Mouse (Mus musculus) neural tube, embryonic 15.5 days (tissue): ENCODE results near the gene 1110059E24Rik. TPM values are rescaled to one million over a fixed set of nuclear protein-coding genes. Genes with fewer than 3 reads are reported as not detected.

Experiments
- ATAC-seq: fragments of 200-750 bp; cut with Nextera tagmentation; 2 replicates; pipeline ENCODE4 v1.8.0; 2017; ENCODE audit warnings: mild to moderate bottlenecking, moderate TSS enrichment, moderate library complexity; ENCODE audit not compliant: low FRiP score
- H3K27ac ChIP-seq: fragments of 300-500 bp; sonication (generic); replicated peaks from 2 replicates; pipeline ENCODE4 v1.5.1; 2015; ENCODE audit warnings: mild to moderate bottlenecking, inconsistent platforms
- H3K27me3 ChIP-seq: fragments of 300-500 bp; sonication (generic); replicated peaks from 2 replicates; pipeline ENCODE4 v1.6.1; 2015; ENCODE audit warnings: inconsistent platforms
- H3K36me3 ChIP-seq: fragments of 300-500 bp; sonication (generic); 2 replicates; pipeline ENCODE4 v1.6.1; 2015; ENCODE audit warnings: inconsistent platforms
- H3K4me1 ChIP-seq: fragments of 300-500 bp; sonication (generic); 2 replicates; pipeline ENCODE4 v1.6.1; 2015; ENCODE audit warnings: inconsistent platforms
- H3K4me2 ChIP-seq: fragments of 300-500 bp; sonication (generic); 2 replicates; pipeline ENCODE4 v1.6.1; 2015; ENCODE audit warnings: inconsistent platforms, mild to moderate bottlenecking, moderate library complexity
- H3K4me3 ChIP-seq: fragments of 300-500 bp; sonication (generic); replicated peaks from 2 replicates; pipeline ENCODE4 v1.5.1; 2015; ENCODE audit warnings: mild to moderate bottlenecking, inconsistent platforms
- H3K9ac ChIP-seq: fragments of 300-500 bp; sonication (generic); replicated peaks from 2 replicates; pipeline ENCODE4 v1.6.1; 2015; ENCODE audit warnings: mild to moderate bottlenecking, inconsistent platforms
- H3K9me3 ChIP-seq: fragments of 300-500 bp; sonication (generic); replicated peaks from 2 replicates; pipeline ENCODE4 v1.6.1; 2016; ENCODE audit warnings: inconsistent platforms
- WGBS: fragments of 180-500 bp; shearing (Covaris S2); methylation state at CpG from one replicate; pipeline ENCODE4 v1.1.7; 2015; ENCODE audit warnings: mixed read lengths; 5-methylcytosine and 5-hydroxymethylcytosine counted together
- polyA plus RNA-seq: library from polyadenylated mRNA; unstranded; fragments of >200 nt; fragmentation: Nextera tagmentation; extraction: Ambion mirVana; gene quantifications from 2 replicates; pipeline ENCODE4 v1.2.1, GENCODE M21; 2015

The 1110059E24Rik gene
- polyA plus RNA-seq: 54.6 and 58.3 TPM in 2 replicates

GRCm38 (mm10) chr19:21652285-21653171 is at the start of gene 1110059E24Rik:
Gene 1110059E24Rik (minus strand): TSS chr19:21652976.
- Histone ChIP-seq H3K27me3 (no peaks in the 10 kb centered on the region), H3K4me1 (peaks cover 35% of the 10 kb centered on the region), H3K9ac (peak within 1 kb of the TSS; percentile 89), H3K4me2 (peak within 1 kb of the TSS; percentile 78), H3K9me3 (no peaks in the 10 kb centered on the region), H3K36me3 (no peaks in the 10 kb centered on the region), H3K27ac (peak within 1 kb of the TSS; percentile 97), H3K4me3 (peak within 1 kb of the TSS; percentile 94)
- WGBS: 6% methylated on average over 52 of the region's 52 CpGs
- ATAC-seq: peak; percentile 98

- Histone ChIP-seq H3K27ac (no peak overlapping the region), H3K36me3 (peaks cover 22% of the 10 kb centered on the region), H3K4me2 (no peak overlapping the region), H3K9me3 (no peaks in the 10 kb centered on the region), H3K27me3 (no peaks in the 10 kb centered on the region), H3K4me1 (peaks cover 3% of the 10 kb centered on the region; the same call in 1 of the 2 replicates), H3K9ac (no peak overlapping the region), H3K4me3 (no peak overlapping the region)
- WGBS: 96% methylated on average over 10 of the region's 10 CpGs
- no peak for ATAC-seq
Measured at GRCm38 (mm10) chr19:21680986-21681385, 28.2 kb upstream of the 1110059E24Rik start.

GRCm38 (mm10) chr19:21680091-21680490 is 27.3 kb upstream of the 1110059E24Rik start:
- peaks cover 18% of the 10 kb centered on the region for H3K36me3 ChIP-seq
- no peak overlapping the region for H3K4me3 ChIP-seq
- H3K27ac ChIP-seq: no peak overlapping the region
- no peak overlapping the region for H3K4me2 ChIP-seq
- no peak overlapping the region for H3K9ac ChIP-seq
- 94% methylated on average over 3 of the region's 3 CpGs for WGBS
- H3K4me1 ChIP-seq: peaks cover 3% of the 10 kb centered on the region; the same call in 1 of the 2 replicates
- H3K27me3 ChIP-seq: no peaks in the 10 kb centered on the region
- no peak for ATAC-seq
- no peaks in the 10 kb centered on the region for H3K9me3 ChIP-seq

GRCm38 (mm10) chr19:21674354-21675096 is 21.7 kb upstream of the 1110059E24Rik start:
- H3K4me3 ChIP-seq: no peak overlapping the region
- no peaks in the 10 kb centered on the region for H3K4me1 ChIP-seq
- no peak overlapping the region for H3K4me2 ChIP-seq
- H3K9ac ChIP-seq: no peak overlapping the region
- ATAC-seq: no peak
- WGBS: 97% methylated on average over 17 of the region's 17 CpGs
- H3K36me3 ChIP-seq: no peaks in the 10 kb centered on the region
- H3K27me3 ChIP-seq: no peaks in the 10 kb centered on the region
- H3K27ac ChIP-seq: no peak overlapping the region
- no peaks in the 10 kb centered on the region for H3K9me3 ChIP-seq

GRCm38 (mm10) chr19:21669650-21670049 is 16.9 kb upstream of the 1110059E24Rik start:
- Histone ChIP-seq H3K27ac (no peak overlapping the region), H3K4me3 (no peak overlapping the region), H3K4me1 (no peaks in the 10 kb centered on the region), H3K27me3 (no peaks in the 10 kb centered on the region), H3K9ac (no peak overlapping the region), H3K9me3 (no peaks in the 10 kb centered on the region), H3K36me3 (no peaks in the 10 kb centered on the region), H3K4me2 (no peak overlapping the region)
- ATAC-seq: no peak
- 85% methylated on average over 4 of the region's 4 CpGs for WGBS

- Histone ChIP-seq H3K9ac (no peak overlapping the region), H3K4me3 (no peak overlapping the region), H3K27ac (no peak overlapping the region), H3K27me3 (no peaks in the 10 kb centered on the region), H3K36me3 (no peaks in the 10 kb centered on the region), H3K4me2 (no peak overlapping the region), H3K9me3 (no peaks in the 10 kb centered on the region), H3K4me1 (no peaks in the 10 kb centered on the region)
- no peak for ATAC-seq
- WGBS: 91% methylated on average over 4 of the region's 4 CpGs
Measured at GRCm38 (mm10) chr19:21663756-21664456, 11.1 kb upstream of the 1110059E24Rik start.

GRCm38 (mm10) chr19:21660734-21661133 is 8.0 kb upstream of the 1110059E24Rik start:
- Histone ChIP-seq H3K36me3 (no peaks in the 10 kb centered on the region), H3K9me3 (no peaks in the 10 kb centered on the region), H3K27me3 (no peaks in the 10 kb centered on the region), H3K4me3 (no peak overlapping the region), H3K4me2 (no peak overlapping the region), H3K27ac (no peak overlapping the region), H3K9ac (no peak overlapping the region), H3K4me1 (peaks cover 3% of the 10 kb centered on the region)
- no peak for ATAC-seq
- WGBS: 67% methylated on average over 1 of the region's 1 CpGs

- H3K9ac ChIP-seq: peak overlapping the region; percentile 46
- peak overlapping the region; percentile 78 for H3K4me2 ChIP-seq
- no peak for ATAC-seq
- H3K9me3 ChIP-seq: no peaks in the 10 kb centered on the region
- H3K27ac ChIP-seq: no peak overlapping the region
- 41% methylated on average over 7 of the region's 7 CpGs for WGBS
- H3K4me1 ChIP-seq: peaks cover 35% of the 10 kb centered on the region
- no peaks in the 10 kb centered on the region for H3K36me3 ChIP-seq
- peak overlapping the region; percentile 94 for H3K4me3 ChIP-seq
- no peaks in the 10 kb centered on the region for H3K27me3 ChIP-seq
Measured at GRCm38 (mm10) chr19:21654788-21655187, 2.0 kb upstream of the 1110059E24Rik start.

- H3K4me1 ChIP-seq: peaks cover 35% of the 10 kb centered on the region
- no peaks in the 10 kb centered on the region for H3K9me3 ChIP-seq
- H3K27ac ChIP-seq: peak within 1 kb of the TSS; percentile 97
- H3K4me2 ChIP-seq: peak within 1 kb of the TSS; percentile 78
- under 1% methylated on average over 78 of the region's 105 CpGs for WGBS
- H3K36me3 ChIP-seq: no peaks in the 10 kb centered on the region
- H3K27me3 ChIP-seq: no peaks in the 10 kb centered on the region
- H3K9ac ChIP-seq: peak within 1 kb of the TSS; percentile 89
- H3K4me3 ChIP-seq: peak within 1 kb of the TSS; percentile 94
- peak; percentile 61 for ATAC-seq
Measured at GRCm38 (mm10) chr19:21653172-21653981, 601 bp upstream of the 1110059E24Rik start, which contains the start of gene Abhd17b. Gene Abhd17b (plus strand): TSS chr19:21653185.

- ATAC-seq: no peak
- Histone ChIP-seq H3K27me3 (no peaks in the 10 kb centered on the region), H3K27ac (peak overlapping the region; percentile 97), H3K36me3 (no peaks in the 10 kb centered on the region), H3K4me2 (peak overlapping the region; percentile 78), H3K4me1 (peaks cover 35% of the 10 kb centered on the region), H3K9me3 (no peaks in the 10 kb centered on the region), H3K4me3 (peak overlapping the region; percentile 94), H3K9ac (peak overlapping the region; percentile 89)
- 55% methylated on average over 6 of the region's 6 CpGs for WGBS
Measured at GRCm38 (mm10) chr19:21651664-21652063, 1.1 kb downstream of the 1110059E24Rik start.
